Mouse (Mus musculus) hindbrain, embryonic 13.5 days (tissue): ENCODE data around the gene Zhx3. TPM values are rescaled to one million over a fixed set of nuclear protein-coding genes. Genes with fewer than 3 reads are reported as not detected.

Experiments
- ATAC-seq: fragments of 200-750 bp; cut with Nextera tagmentation; 2 replicates; pipeline ENCODE4 v1.8.0; 2017; ENCODE audit warnings: moderate TSS enrichment; ENCODE audit not compliant: low FRiP score
- H3K27ac ChIP-seq: fragments of 300-500 bp; sonication (generic); 2 replicates; pipeline ENCODE4 v1.5.1; 2015; ENCODE audit warnings: inconsistent platforms, mild to moderate bottlenecking, moderate library complexity
- H3K27me3 ChIP-seq: fragments of 300-500 bp; sonication (generic); 2 replicates; pipeline ENCODE4 v1.6.1; 2015; ENCODE audit warnings: mild to moderate bottlenecking, inconsistent platforms
- H3K36me3 ChIP-seq: fragments of 300-500 bp; sonication (generic); 2 replicates; pipeline ENCODE4 v1.6.1; 2015; ENCODE audit warnings: mild to moderate bottlenecking, inconsistent platforms
- H3K4me1 ChIP-seq: fragments of 300-500 bp; sonication (generic); replicated peaks from 2 replicates; pipeline ENCODE4 v1.6.1; 2015; ENCODE audit warnings: inconsistent platforms
- H3K4me2 ChIP-seq: fragments of 300-500 bp; sonication (generic); 2 replicates; pipeline ENCODE4 v1.6.1; 2015; ENCODE audit warnings: inconsistent platforms, mild to moderate bottlenecking, moderate library complexity
- H3K4me3 ChIP-seq: fragments of 300-500 bp; sonication (generic); 2 replicates; pipeline ENCODE4 v1.5.1; 2015; ENCODE audit warnings: mild to moderate bottlenecking, inconsistent platforms
- H3K9ac ChIP-seq: fragments of 300-500 bp; sonication (generic); 2 replicates; pipeline ENCODE4 v1.6.1; 2015; ENCODE audit warnings: mild to moderate bottlenecking, inconsistent platforms
- H3K9me3 ChIP-seq: fragments of 300-500 bp; sonication (generic); 2 replicates; pipeline ENCODE4 v1.6.1; 2016; ENCODE audit warnings: inconsistent platforms
- WGBS: fragments of 180-500 bp; shearing (Covaris S2); methylation state at CpG from one replicate; pipeline ENCODE4 v1.1.7; 2015; 5-methylcytosine and 5-hydroxymethylcytosine counted together
- polyA plus RNA-seq: library from polyadenylated mRNA; unstranded; fragments of >200 nt; fragmentation: Nextera tagmentation; extraction: Ambion mirVana; gene quantifications from 2 replicates; pipeline ENCODE4 v1.2.1, GENCODE M21; 2015

Zhx3 gene
- polyA plus RNA-seq, 1 experiment from 2014 or later = 16.9 TPM

DNA sequence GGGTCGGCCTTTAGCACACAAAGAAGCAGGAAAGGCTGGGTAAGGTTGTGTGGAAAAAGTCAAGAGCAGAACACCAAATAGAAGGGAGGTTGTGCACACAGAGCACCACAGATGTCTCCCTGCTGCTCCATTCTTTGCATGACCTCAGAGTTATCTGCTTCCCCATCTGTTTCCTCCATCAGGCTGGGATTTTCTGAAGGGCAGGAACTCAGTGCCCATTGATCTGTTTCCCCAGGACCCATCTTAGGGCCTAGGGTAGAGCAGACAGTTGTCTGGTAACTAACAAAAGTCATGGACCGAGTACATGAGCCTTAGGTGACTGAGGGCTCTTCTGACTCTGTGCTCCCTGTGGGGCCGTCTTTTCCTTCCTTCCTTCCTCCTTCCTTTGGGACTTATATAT, 131.2 kb downstream of the Zhx3 start:
- Histone ChIP-seq H3K36me3 (peaks cover 50% of the 10 kb centered on the region), H3K9ac (no peak overlapping the region), H3K4me3 (no peak overlapping the region), H3K9me3 (no peaks in the 10 kb centered on the region), H3K27me3 (no peaks in the 10 kb centered on the region), H3K4me2 (no peak overlapping the region), H3K27ac (peak overlapping the region; percentile 45), H3K4me1 (peaks cover 82% of the 10 kb centered on the region)
- 88% methylated on average over 3 of the region's 3 CpGs for WGBS
- ATAC-seq = no peak

GRCm38 (mm10) chr2:160740521-160741156, 132.2 kb downstream of the Zhx3 start:
- WGBS = 61% methylated on average over 11 of the region's 11 CpGs
- Histone ChIP-seq H3K36me3 (peaks cover 51% of the 10 kb centered on the region), H3K4me1 (peaks cover 91% of the 10 kb centered on the region), H3K27me3 (no peaks in the 10 kb centered on the region), H3K9me3 (no peaks in the 10 kb centered on the region), H3K9ac (no peak overlapping the region), H3K4me3 (no peak overlapping the region), H3K4me2 (no peak overlapping the region), H3K27ac (peak overlapping the region; percentile 40)
- ATAC-seq = no peak

- ATAC-seq = no peak
- H3K4me3 ChIP-seq = no peak overlapping the region
- H3K27me3 ChIP-seq = no peaks in the 10 kb centered on the region
- H3K9me3 ChIP-seq = no peaks in the 10 kb centered on the region
- 60% methylated on average over 2 of the region's 2 CpGs for WGBS
- peak overlapping the region; percentile 44 for H3K27ac ChIP-seq
- H3K9ac ChIP-seq = no peak overlapping the region
- H3K36me3 ChIP-seq = peaks cover 54% of the 10 kb centered on the region
- H3K4me1 ChIP-seq = peaks cover 93% of the 10 kb centered on the region
- H3K4me2 ChIP-seq = no peak overlapping the region
Observed at GRCm38 (mm10) chr2:160739647-160740356, 133.0 kb downstream of the Zhx3 start.

GRCm38 (mm10) chr2:160738354-160738753, 134.4 kb downstream of the Zhx3 start:
- H3K4me1 ChIP-seq = peaks cover 96% of the 10 kb centered on the region
- 85% methylated on average over 5 of the region's 5 CpGs for WGBS
- no peak overlapping the region for H3K4me3 ChIP-seq
- H3K9me3 ChIP-seq = no peaks in the 10 kb centered on the region
- no peak for ATAC-seq
- H3K36me3 ChIP-seq = peaks cover 63% of the 10 kb centered on the region
- no peaks in the 10 kb centered on the region for H3K27me3 ChIP-seq
- H3K4me2 ChIP-seq = no peak overlapping the region
- H3K27ac ChIP-seq = peak overlapping the region; percentile 3; the same call in 1 of the 2 replicates
- H3K9ac ChIP-seq = no peak overlapping the region

GRCm38 (mm10) chr2:160736466-160736865, 136.3 kb downstream of the Zhx3 start:
- no peak overlapping the region for H3K9ac ChIP-seq
- H3K36me3 ChIP-seq = peaks cover 55% of the 10 kb centered on the region
- H3K4me3 ChIP-seq = no peak overlapping the region
- H3K27me3 ChIP-seq = no peaks in the 10 kb centered on the region
- H3K27ac ChIP-seq = no peak overlapping the region
- H3K9me3 ChIP-seq = no peaks in the 10 kb centered on the region
- no peak for ATAC-seq
- H3K4me2 ChIP-seq = no peak overlapping the region
- WGBS = 92% methylated on average over 3 of the region's 3 CpGs
- peaks cover 93% of the 10 kb centered on the region for H3K4me1 ChIP-seq

GRCm38 (mm10) chr2:160735706-160736310, 137.0 kb downstream of the Zhx3 start:
- Histone ChIP-seq H3K36me3 (peaks cover 55% of the 10 kb centered on the region), H3K4me1 (peaks cover 88% of the 10 kb centered on the region), H3K9ac (no peak overlapping the region), H3K9me3 (no peaks in the 10 kb centered on the region), H3K4me2 (no peak overlapping the region), H3K27me3 (no peaks in the 10 kb centered on the region), H3K4me3 (no peak overlapping the region), H3K27ac (no peak overlapping the region)
- WGBS = 86% methylated on average over 5 of the region's 5 CpGs
- ATAC-seq = no peak

- Histone ChIP-seq H3K27ac (no peak overlapping the region), H3K27me3 (no peaks in the 10 kb centered on the region), H3K9me3 (no peaks in the 10 kb centered on the region), H3K4me2 (peak overlapping the region; percentile 94), H3K4me1 (peaks cover 86% of the 10 kb centered on the region), H3K36me3 (peaks cover 50% of the 10 kb centered on the region), H3K4me3 (peak overlapping the region; percentile 88), H3K9ac (peak overlapping the region; percentile 99)
- ATAC-seq = no peak
- WGBS = 92% methylated on average over 3 of the region's 3 CpGs
Observed at GRCm38 (mm10) chr2:160734331-160734730, 138.5 kb downstream of the Zhx3 start.

- no peak for ATAC-seq
- Histone ChIP-seq H3K4me2 (peak overlapping the region; percentile 94), H3K9ac (peak overlapping the region; percentile 99), H3K4me1 (peaks cover 74% of the 10 kb centered on the region), H3K27ac (no peak overlapping the region), H3K27me3 (no peaks in the 10 kb centered on the region), H3K4me3 (peak overlapping the region; percentile 88), H3K9me3 (no peaks in the 10 kb centered on the region), H3K36me3 (peaks cover 38% of the 10 kb centered on the region)
- 63% methylated on average over 7 of the region's 7 CpGs for WGBS
Observed at GRCm38 (mm10) chr2:160733131-160733531, 139.7 kb downstream of the Zhx3 start.

DNA sequence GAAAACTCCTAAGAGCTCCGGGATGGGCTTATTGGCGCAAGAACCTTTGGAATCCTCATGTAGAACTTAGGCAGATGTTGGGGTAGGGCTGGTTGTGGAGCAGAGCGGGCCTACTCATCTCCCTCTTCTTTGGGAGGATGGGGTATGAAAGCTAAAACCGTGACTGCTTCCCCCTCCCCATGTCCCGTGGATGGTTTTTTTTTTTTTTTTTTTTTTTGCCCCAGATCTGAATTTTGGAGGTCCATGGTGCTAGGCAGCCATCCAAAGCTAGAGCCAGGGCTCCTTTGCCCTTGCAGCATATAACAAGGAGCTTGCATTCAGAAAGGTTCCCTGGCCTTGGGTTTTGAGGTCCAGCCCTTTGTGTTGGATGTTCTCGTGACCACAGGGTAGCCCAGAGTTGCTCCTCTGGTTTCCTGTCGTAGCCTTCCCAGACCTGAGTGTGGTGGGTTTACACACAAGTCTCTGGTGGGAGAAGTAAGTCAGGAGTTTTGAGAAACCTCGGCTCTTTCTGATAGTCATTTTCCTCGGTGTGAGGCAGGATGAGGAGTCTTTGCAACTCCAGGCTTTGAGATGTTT, 140.3 kb downstream of the Zhx3 start:
- H3K36me3 ChIP-seq = peaks cover 36% of the 10 kb centered on the region
- H3K9me3 ChIP-seq = no peaks in the 10 kb centered on the region
- no peak for ATAC-seq
- 42% methylated on average over 8 of the region's 9 CpGs for WGBS
- peaks cover 69% of the 10 kb centered on the region for H3K4me1 ChIP-seq
- peak overlapping the region; percentile 94 for H3K4me2 ChIP-seq
- peak overlapping the region; percentile 88 for H3K4me3 ChIP-seq
- H3K9ac ChIP-seq = peak overlapping the region; percentile 99
- H3K27ac ChIP-seq = peak overlapping the region; percentile 99
- H3K27me3 ChIP-seq = no peaks in the 10 kb centered on the region

GRCm38 (mm10) chr2:160731839-160732261, 140.9 kb downstream of the Zhx3 start:
- WGBS = under 1% methylated on average over 32 of the region's 32 CpGs
- Histone ChIP-seq H3K36me3 (peaks cover 29% of the 10 kb centered on the region), H3K4me2 (peak overlapping the region; percentile 94), H3K27me3 (no peaks in the 10 kb centered on the region), H3K9ac (peak overlapping the region; percentile 99), H3K4me1 (peaks cover 62% of the 10 kb centered on the region), H3K9me3 (no peaks in the 10 kb centered on the region), H3K27ac (peak overlapping the region; percentile 99), H3K4me3 (peak overlapping the region; percentile 88)
- ATAC-seq = peak; percentile 46

DNA sequence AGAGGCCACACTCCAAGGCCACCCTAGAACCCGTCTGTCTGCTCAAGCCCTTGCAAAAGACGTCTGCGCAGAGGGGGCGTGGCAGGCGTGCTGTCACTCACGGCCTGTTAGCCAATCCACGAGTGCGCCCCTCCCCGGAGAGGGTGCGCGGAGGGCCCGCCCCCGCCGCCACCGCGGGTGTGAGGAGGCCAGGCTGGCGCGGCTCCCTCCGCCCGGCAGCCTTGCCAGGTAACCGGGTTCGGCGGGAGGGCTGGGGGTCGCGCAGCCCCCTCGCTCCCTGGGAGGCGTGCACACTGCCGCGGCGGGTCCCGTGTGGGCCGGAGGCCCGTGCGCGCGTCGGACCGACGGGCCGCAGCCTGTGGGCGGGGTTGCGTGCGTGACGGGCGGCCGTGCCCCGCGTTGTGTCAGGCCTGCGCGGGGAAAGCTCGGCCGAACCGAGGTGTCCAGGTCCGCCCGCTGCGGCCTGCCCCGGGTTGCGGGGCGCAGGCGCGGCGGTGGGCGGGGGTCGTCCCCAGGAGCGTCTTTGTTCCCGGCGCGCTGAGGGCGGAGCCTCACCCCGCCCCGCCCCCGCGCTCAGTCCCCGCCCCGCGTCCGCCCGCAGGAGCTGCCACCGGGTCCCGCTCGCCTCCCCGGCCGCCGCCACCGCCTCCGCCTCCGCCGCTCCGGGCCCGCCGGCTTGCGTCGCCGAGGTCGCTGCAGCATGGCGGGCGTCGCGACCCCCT, 141.5 kb downstream of the Zhx3 start, which contains the start of gene Plcg1:
Plcg1 (plus strand) TSS at position 184 of the 722 bp plus-strand sequence.
- Histone ChIP-seq H3K4me3 (peak within 1 kb of the TSS; percentile 88), H3K27ac (peak within 1 kb of the TSS; percentile 99), H3K4me1 (peaks cover 57% of the 10 kb centered on the region), H3K9ac (peak within 1 kb of the TSS; percentile 99), H3K4me2 (peak within 1 kb of the TSS; percentile 94), H3K27me3 (no peaks in the 10 kb centered on the region), H3K9me3 (no peaks in the 10 kb centered on the region), H3K36me3 (peaks cover 24% of the 10 kb centered on the region)
- peak; percentile 95 for ATAC-seq
- WGBS = under 1% methylated on average over 92 of the region's 99 CpGs

GRCm38 (mm10) chr2:160730797-160731116, 142.0 kb downstream of the Zhx3 start:
- Histone ChIP-seq H3K4me1 (peaks cover 52% of the 10 kb centered on the region), H3K9me3 (no peaks in the 10 kb centered on the region), H3K4me2 (peak overlapping the region; percentile 94), H3K36me3 (peaks cover 21% of the 10 kb centered on the region), H3K9ac (peak overlapping the region; percentile 99), H3K4me3 (peak overlapping the region; percentile 88), H3K27me3 (no peaks in the 10 kb centered on the region), H3K27ac (peak overlapping the region; percentile 99)
- no peak; the same call in 1 of the 2 replicates for ATAC-seq
- WGBS = 5% methylated on average over 19 of the region's 19 CpGs
